Mouse (Mus musculus) testis, adult 2 months (tissue): ENCODE measurements around the gene Dennd2a. TPM values are rescaled to one million over a fixed set of nuclear protein-coding genes. Genes with fewer than 3 reads are reported as not detected.
"Not testable (repeated sequence)": the region's sequence is repeated elsewhere in the genome, so short reads cannot be mapped to it uniquely, and the experiment has no call there.

ENCODE experiments used
- H3K27ac ChIP-seq: fragments of 200-500 bp; 2 replicates; pipeline ENCODE4 v1.5.1; 2012; ENCODE audit warnings: low read depth, low read length; ENCODE audit not compliant: control insufficient read depth, insufficient read depth
- H3K27me3 ChIP-seq: fragments of 200-500 bp; 2 replicates; pipeline ENCODE4 v1.6.1; 2012; ENCODE audit warnings: mild to moderate bottlenecking, low read length, moderate library complexity; ENCODE audit not compliant: control insufficient read depth, insufficient read depth
- H3K36me3 ChIP-seq: fragments of 200-500 bp; 2 replicates; pipeline ENCODE4 v1.6.1; 2012; ENCODE audit warnings: mild to moderate bottlenecking, low read length; ENCODE audit not compliant: control insufficient read depth, insufficient read depth
- H3K4me1 ChIP-seq: fragments of 200-500 bp; 2 replicates; pipeline ENCODE4 v1.6.1; 2012; ENCODE audit warnings: low read length; ENCODE audit not compliant: control insufficient read depth, insufficient read depth
- H3K4me3 ChIP-seq: fragments of 200-500 bp; 2 replicates; pipeline ENCODE4 v1.5.1; 2012; ENCODE audit warnings: low read depth, mild to moderate bottlenecking, low read length, moderate library complexity, mixed read lengths; ENCODE audit not compliant: control insufficient read depth
- CTCF ChIP-seq: fragments of 200-500 bp; IDR thresholded peaks from 2 replicates; pipeline ENCODE4 v1.5.1; 2012; ENCODE audit warnings: low read depth, mild to moderate bottlenecking, inconsistent platforms, low read length, moderate library complexity; ENCODE audit not compliant: control insufficient read depth, insufficient read depth, insufficient replicate concordance
- POLR2A ChIP-seq: fragments of 200-500 bp; IDR thresholded peaks from 2 replicates; pipeline ENCODE4 v1.6.1; 2012; ENCODE audit warnings: low read depth, mild to moderate bottlenecking, inconsistent platforms, low read length, moderate library complexity; ENCODE audit not compliant: control insufficient read depth
- polyA plus RNA-seq: library from polyadenylated mRNA; depleted of rRNA; stranded (reverse); fragments of >200 nt; gene quantifications from 2 replicates; pipeline ENCODE4 v1.2.3, GENCODE M21; 2012

The Dennd2a gene
- polyA plus RNA-seq, 1 experiment = 9.5 TPM

DNA sequence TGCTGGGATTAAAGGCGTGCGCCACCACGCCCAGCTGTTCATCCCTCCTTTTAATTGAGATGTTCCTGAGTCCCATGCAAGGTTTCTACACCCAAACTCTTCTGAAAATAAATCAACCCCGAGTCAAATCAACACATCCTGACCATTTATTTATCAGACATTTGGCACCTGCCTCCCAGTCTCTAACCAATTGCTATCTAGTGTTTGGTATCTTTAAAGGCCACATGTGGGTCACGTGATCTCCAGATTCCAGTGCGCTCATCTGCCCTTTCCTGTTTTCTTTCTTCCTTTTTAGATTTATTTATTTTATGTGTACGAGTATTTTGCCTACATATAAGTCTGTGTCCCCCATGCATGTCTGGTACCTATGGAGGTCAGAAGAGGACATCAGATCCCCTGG, 134.0 kb downstream of the Dennd2a start:
- H3K27ac ChIP-seq = no peak overlapping the region
- H3K4me1 ChIP-seq = no peaks in the 10 kb centered on the region
- H3K36me3 ChIP-seq = no peaks in the 10 kb centered on the region
- no peak overlapping the region for H3K4me3 ChIP-seq
- H3K27me3 ChIP-seq = no peaks in the 10 kb centered on the region
- no peak for TF ChIP-seq CTCF
- TF ChIP-seq POLR2A = no peak

DNA sequence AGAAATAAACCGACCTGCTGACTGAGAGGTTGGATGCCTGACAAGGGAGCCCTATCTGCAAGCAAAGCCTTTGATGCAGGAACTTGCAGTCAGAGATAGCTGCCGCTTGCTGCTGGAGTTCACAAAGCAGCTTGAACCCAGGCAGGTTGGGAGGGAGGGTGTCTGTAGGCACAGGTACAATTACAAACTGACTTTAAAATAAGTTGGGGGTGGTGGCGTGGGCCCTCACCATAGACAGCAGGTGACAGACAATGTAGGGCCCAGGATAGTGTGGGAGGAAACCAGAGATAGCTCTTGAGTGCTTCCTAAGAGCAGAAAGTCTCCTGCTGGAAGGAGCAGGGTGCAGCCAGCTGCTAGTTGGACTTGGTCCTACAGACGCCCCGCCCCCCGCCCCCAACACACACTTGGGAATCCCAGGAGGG, 134.5 kb downstream of the Dennd2a start:
- H3K27me3 ChIP-seq = no peaks in the 10 kb centered on the region
- H3K4me1 ChIP-seq = no peaks in the 10 kb centered on the region
- no peaks in the 10 kb centered on the region for H3K36me3 ChIP-seq
- H3K4me3 ChIP-seq = no peak overlapping the region
- no peak overlapping the region for H3K27ac ChIP-seq
- TF ChIP-seq POLR2A = no peak
- TF ChIP-seq CTCF = no peak

DNA sequence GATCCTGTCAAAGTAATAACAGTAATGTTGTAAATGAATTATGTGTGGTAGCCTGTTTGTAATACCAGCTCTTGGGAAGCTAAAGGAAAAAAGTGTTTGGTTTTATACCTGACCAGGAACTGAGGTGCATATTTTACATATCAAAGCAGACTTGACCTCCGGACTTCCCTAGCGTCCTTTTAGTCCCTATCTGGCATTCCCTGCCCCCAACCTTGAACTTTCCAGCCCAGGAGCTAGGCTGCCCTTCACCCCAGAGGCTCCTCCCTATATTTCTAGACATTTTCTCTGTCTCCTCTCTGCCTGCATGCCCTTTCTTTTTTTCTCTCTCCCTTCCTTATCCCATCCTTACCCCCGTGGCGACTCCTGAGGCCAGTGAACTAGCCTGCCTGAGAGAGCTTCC, 136.8 kb downstream of the Dennd2a start:
- Histone ChIP-seq H3K4me1 (no peaks in the 10 kb centered on the region), H3K4me3 (peak overlapping the region; percentile 90), H3K36me3 (no peaks in the 10 kb centered on the region), H3K27ac (no peak overlapping the region), H3K27me3 (no peaks in the 10 kb centered on the region)
- no peak for TF ChIP-seq CTCF

DNA sequence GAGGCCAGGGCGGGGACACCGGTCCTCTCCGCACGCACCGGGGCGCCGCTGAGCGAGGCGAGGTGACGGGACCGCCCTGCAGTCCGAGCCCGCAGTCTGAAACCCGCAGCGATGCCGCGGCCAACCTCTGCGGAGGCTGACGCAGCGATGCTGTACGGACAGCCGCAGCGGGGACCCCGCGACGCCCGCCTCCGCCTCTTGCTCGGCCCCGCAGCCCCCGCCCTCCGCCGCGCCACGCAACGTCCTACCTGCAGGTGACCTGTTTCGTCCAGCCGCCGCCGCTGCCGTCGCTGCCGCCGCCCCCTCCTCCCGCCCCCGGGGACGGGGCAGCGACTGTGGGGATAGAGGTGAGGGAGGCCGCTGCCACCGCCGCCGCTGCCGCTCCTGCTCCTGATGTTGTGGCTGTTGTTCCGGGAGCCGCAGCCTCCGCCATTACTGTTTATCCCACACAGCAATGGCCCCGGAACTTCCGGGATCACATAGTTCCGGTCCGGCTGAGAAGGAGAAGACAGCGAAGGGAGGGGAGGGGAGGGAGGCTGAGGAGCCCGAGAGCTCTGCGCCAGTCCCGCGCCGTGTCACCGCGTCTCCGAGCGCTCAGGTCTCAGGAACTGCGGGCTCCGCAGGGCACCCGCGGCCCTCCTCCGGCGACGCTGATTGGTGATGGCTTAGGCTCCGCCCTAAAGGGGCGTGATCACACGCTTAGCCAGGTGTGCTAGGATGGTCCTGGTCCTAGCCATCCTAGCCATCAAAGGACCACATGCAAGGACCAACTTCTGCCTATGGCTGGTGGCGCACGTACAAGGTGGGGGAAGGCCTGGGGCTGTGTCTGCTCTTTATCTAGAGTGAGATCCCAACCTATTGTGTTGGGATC, 137.6 kb downstream of the Dennd2a start, which contains the start of gene Mkrn1:
Gene Mkrn1, minus strand, starts transcription at position 612 of the 871 bp plus-strand sequence.
- TF ChIP-seq CTCF (no peak), POLR2A (peak; percentile 67)
- no peaks in the 10 kb centered on the region for H3K4me1 ChIP-seq
- peak within 1 kb of the TSS; percentile 93 for H3K27ac ChIP-seq
- H3K4me3 ChIP-seq = peak within 1 kb of the TSS; percentile 90
- H3K36me3 ChIP-seq = no peaks in the 10 kb centered on the region
- no peaks in the 10 kb centered on the region for H3K27me3 ChIP-seq

- Histone ChIP-seq H3K27ac (peak overlapping the region; percentile 93), H3K4me1 (no peaks in the 10 kb centered on the region), H3K4me3 (peak overlapping the region; percentile 90), H3K27me3 (no peaks in the 10 kb centered on the region), H3K36me3 (no peaks in the 10 kb centered on the region)
- TF ChIP-seq POLR2A (no peak), CTCF (no peak)
These were observed 138.2 kb downstream of the Dennd2a start for GRCm38 (mm10) chr6:39419386-39419850.

DNA sequence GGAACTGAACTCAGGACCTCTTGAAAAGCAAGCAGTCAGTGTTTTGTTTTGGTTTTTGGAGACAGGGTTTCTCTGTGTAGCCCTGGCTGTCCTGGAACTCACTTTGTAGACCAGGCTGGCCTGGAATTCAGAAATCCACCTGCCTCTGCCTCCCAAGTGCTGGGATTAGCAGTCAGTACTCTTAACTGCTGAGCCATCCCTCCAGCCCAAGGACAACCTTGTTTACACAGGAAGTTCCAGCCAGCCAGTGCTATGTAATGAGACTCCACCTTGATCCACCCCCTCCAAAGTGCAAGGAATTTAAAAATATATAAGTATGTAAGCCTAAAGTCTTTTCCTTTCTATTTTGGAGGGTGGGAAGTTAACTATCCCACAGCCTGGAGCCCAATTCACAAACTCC, 141.0 kb downstream of the Dennd2a start:
- not testable (repeated sequence) for H3K27me3 ChIP-seq, H3K4me3 ChIP-seq, H3K36me3 ChIP-seq, H3K4me1 ChIP-seq, H3K27ac ChIP-seq

GRCm38 (mm10) chr6:39415762-39416161, 141.9 kb downstream of the Dennd2a start:
- TF ChIP-seq CTCF = peak; percentile 43; the same call in 1 of the 2 replicates
- TF ChIP-seq POLR2A = no peak
- Histone ChIP-seq H3K27ac (no peak overlapping the region), H3K4me1 (no peaks in the 10 kb centered on the region), H3K4me3 (no peak overlapping the region), H3K27me3 (no peaks in the 10 kb centered on the region), H3K36me3 (no peaks in the 10 kb centered on the region)
